Mouse (Mus musculus) central nervous system, embryonic 18 days (tissue): Measurements from ENCODE around the gene Olfr1259. TPM values are rescaled to one million over a fixed set of nuclear protein-coding genes. Genes with fewer than 3 reads are reported as not detected.

Experiments
- polyA plus RNA-seq: library from polyadenylated mRNA; depleted of rRNA; stranded (reverse); fragments of >200 nt; gene quantifications from 2 replicates; pipeline ENCODE4 v1.2.3, GENCODE M21; 2012; rRNA removed

Olfr1259 gene
- polyA plus RNA-seq: 0.01 and 0.09 TPM in 2 replicates

GRCm38 (mm10) chr2:89948564-89948963 is at the start of gene Olfr1259:
TSS of gene Olfr1259 (minus strand) at chr2:89948664.

DNA sequence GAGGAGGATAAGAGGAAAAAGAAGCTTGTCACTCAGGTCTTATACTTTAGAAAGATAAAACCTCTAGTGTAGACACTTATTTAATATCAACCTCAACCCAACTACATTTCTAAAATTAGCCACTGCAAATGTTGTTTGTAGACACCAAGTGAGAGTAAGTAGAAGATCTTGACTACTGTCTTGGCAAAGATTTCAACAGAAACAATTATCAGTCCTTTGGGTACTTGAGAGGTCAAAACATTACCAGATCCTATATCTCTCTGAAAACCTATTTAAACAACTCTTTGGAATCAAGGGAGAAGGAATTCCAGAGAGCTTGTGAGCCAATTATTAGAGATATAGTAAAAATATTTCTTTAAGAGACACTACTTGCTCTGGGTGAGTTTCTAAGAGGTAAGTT is 42.5 kb upstream of the Olfr1259 start, which contains the start of gene Olfr1261:
Gene Olfr1261, plus strand, starts transcription at position 301 of the 400 bp plus-strand sequence.

DNA sequence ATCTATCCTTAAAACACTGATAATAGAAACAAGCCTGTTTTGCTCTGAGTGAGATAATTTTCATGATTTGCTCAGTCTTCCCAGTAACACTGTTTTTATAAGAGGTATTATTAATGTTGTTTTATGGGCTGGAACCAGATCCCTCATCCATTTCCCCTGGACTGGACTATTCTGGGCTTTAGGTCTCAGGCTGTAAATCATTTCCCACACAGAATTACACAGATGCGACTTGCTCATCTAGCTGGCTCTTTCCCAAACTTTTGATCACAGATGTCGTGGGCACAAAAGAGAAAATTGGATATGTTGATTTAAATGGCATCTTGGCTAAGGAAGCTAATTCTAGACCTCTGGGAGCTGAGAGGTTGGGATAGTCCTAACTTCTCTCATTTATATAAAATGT is 25.7 kb upstream of the Olfr1259 start, which contains the start of gene Olfr1260:
Gene Olfr1260, plus strand, starts transcription at position 157 of the 400 bp plus-strand sequence.

DNA sequence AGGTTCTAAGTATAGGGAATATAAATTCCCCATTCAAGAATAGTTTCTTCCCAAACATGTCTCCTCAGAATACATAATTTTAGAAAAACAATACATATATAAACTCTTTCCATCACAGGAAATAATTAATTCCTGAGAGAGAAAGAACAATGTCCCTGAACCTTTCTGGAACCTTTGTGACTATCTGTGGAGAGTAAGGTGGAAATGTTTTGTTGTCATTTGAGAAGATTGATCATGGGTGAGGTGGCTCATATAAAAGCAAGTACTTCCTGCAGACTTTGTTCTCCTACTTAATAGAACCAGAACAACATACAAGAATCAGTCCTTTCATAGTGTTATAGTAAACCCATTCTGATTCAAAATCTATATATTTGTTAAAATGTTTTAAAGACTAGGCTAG is 21.5 kb downstream of the Olfr1259 start, which contains the start of gene Olfr1258:
Gene Olfr1258, plus strand, starts transcription at position 301 of the 400 bp plus-strand sequence.

Other genes starting within 250 kb of the Olfr1259 start
- gene Olfr1252, start 223.7 kb downstream of the Olfr1259 start, polyA plus RNA-seq: not detected in 2 replicates
- not detected in 2 replicates for gene Olfr1253, start 191.6 kb downstream of the Olfr1259 start, polyA plus RNA-seq
- gene Olfr1254, start 155.0 kb downstream of the Olfr1259 start, polyA plus RNA-seq: not detected in 2 replicates
- gene Olfr1255, start 136.6 kb downstream of the Olfr1259 start, polyA plus RNA-seq: not detected in 2 replicates
- gene Olfr1256, start 107.1 kb downstream of the Olfr1259 start, polyA plus RNA-seq: not detected in 2 replicates
- 0.14 TPM in 1 of 2 replicates, not detected in the other for gene Olfr48, start 100.5 kb downstream of the Olfr1259 start, polyA plus RNA-seq
- gene Olfr1257, start 70.2 kb downstream of the Olfr1259 start, polyA plus RNA-seq: not detected in 2 replicates
- gene Olfr1258, start 21.4 kb downstream of the Olfr1259 start, polyA plus RNA-seq: not detected in 2 replicates
- gene Olfr1260, start 25.7 kb upstream of the Olfr1259 start, polyA plus RNA-seq: not detected in 2 replicates
- gene Olfr1261, start 42.6 kb upstream of the Olfr1259 start, polyA plus RNA-seq: not detected in 2 replicates
- not detected in 2 replicates for gene Olfr1262, start 51.5 kb upstream of the Olfr1259 start, polyA plus RNA-seq
- gene Olfr1263, start 63.5 kb upstream of the Olfr1259 start, polyA plus RNA-seq: not detected in 2 replicates
- gene Olfr1264, start 76.9 kb upstream of the Olfr1259 start, polyA plus RNA-seq: not detected in 2 replicates
- not detected in 2 replicates for gene Olfr1265, start 86.7 kb upstream of the Olfr1259 start, polyA plus RNA-seq
- gene Olfr140, start 114.9 kb upstream of the Olfr1259 start, polyA plus RNA-seq: not detected in 2 replicates
- not detected in 2 replicates for gene Olfr1269, start 172.7 kb upstream of the Olfr1259 start, polyA plus RNA-seq
- gene Olfr32, start 193.6 kb upstream of the Olfr1259 start, polyA plus RNA-seq: 0.04 and 0.10 TPM in 2 replicates
- 0.10 TPM in 1 of 2 replicates, not detected in the other for gene Olfr1270, start 204.4 kb upstream of the Olfr1259 start, polyA plus RNA-seq